In the genomic region with DNA sequence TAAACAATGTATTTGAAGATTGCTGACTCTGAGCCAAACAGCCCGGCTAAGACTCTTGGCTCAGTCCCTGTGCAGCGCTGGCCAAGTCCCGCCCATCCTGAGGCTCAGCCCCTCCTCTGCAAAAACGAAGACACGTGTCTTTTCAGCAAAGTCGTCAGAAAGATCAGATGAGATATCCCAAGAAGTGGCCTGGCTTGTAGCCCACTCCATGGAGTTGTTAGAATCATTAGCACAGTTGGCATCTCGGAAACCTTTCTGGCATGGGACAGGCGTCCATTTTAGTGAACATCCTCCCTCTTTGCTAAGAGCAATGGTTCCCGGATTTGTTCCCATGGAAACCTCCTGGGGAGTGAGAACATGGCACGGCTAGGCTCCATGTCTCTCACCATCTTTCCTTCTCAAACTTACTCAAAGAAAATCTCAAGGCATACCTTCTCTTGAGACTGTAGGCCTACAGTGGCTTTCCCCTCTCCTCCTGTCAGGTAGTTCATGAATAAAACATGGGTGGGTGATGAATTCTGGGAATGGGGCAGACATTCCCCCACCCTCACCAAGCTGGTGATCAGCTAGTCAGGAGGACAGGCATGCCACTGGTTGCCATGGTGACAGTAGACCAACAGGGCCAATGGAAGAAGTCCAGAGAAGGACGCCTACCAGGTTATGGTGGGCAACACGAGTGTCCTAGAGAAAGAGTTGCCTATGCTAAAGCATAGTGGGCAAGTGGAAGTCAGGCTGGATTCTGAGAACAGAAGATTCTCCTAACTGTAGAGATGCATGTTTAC, we compare ENCODE assay signal across 10 mouse cellular contexts. TPM values are rescaled to one million over a fixed set of nuclear protein-coding genes. Genes with fewer than 3 reads are reported as not detected.
A peak's percentile ranks its signal among the peaks of the same experiment; 100 is the strongest.
DNase-seq lines count a peak whose midpoint lies in the region; ATAC-seq and TF ChIP-seq lines count a peak whose summit lies in the region.
"Had no signal": no experiment of that assay in that cellular context is flagged by ENCODE, and none has a peak within 500 bp of the region (broad histone marks: within the 10 kb centered on the region; RNA-seq: fewer than 3 reads in every experiment).

No protein-coding gene starts in this region.

- DNase-seq in layer of hippocampus, adult 2 months (ENCODE audit: low spot score in 2 of 2): no peak
- DNase-seq in layer of hippocampus, adult 9-11 months: no peak
- DNase-seq in brain, embryonic 14.5 days (ENCODE audit: low read depth): peak; percentile 91
- DNase-seq in heart, postnatal 4 days: peak; percentile 75
- no peak for DNase-seq in urinary bladder, postnatal 14 days (ENCODE audit: low spot score)
- DNase-seq in layer of hippocampus, postnatal 14 days (ENCODE audit: low spot score in 2 of 2): no peak

- H3K4me1 ChIP-seq in lung, embryonic 16.5 days (replicated peaks; ENCODE audit: control insufficient read depth, insufficient read depth, low read length): peaks cover 67% of the 10 kb centered on the region

- no peak for TF ChIP-seq POLR2A in brain, embryonic 14.5 days (IDR thresholded peaks at IDR 0.05; ENCODE audit: borderline replicate concordance, extremely low read depth, insufficient read depth, insufficient read length, poor library complexity, severe bottlenecking)

- no peaks in the 10 kb centered on the region for H3K9me3 ChIP-seq in lung, embryonic 16.5 days (ENCODE audit: control insufficient read depth, low read length)
- H3K9me3 ChIP-seq: neural tube, embryonic 12.5 days had no signal

- H3K36me3 ChIP-seq in lung, embryonic 16.5 days (ENCODE audit: control insufficient read depth, insufficient read depth, low read length): no peaks in the 10 kb centered on the region
- H3K36me3 ChIP-seq: neural tube, embryonic 12.5 days had no signal

- peak; percentile 83 for ATAC-seq in lung, embryonic 16.5 days (ENCODE audit: low read depth)
- ATAC-seq in granulocyte monocyte progenitor cell, adult 5-6 weeks (replicated peaks; ENCODE audit: poor library complexity, severe bottlenecking): no peak

- H3K9ac ChIP-seq in lung, embryonic 16.5 days (ENCODE audit: low read length): no peak overlapping the region
- H3K9ac ChIP-seq: neural tube, embryonic 12.5 days had no signal

- no peaks in the 10 kb centered on the region for H3K27me3 ChIP-seq in lung, embryonic 16.5 days (ENCODE audit: control insufficient read depth, insufficient read depth, low read depth, low read length)
- H3K27me3 ChIP-seq: neural tube, embryonic 12.5 days had no signal

- peak overlapping the region; percentile 14; the same call in 1 of the 2 replicates for H3K4me3 ChIP-seq in layer of hippocampus, adult 2 months
- no peak overlapping the region for H3K4me3 ChIP-seq in lung, embryonic 16.5 days (ENCODE audit: low read length)
- H3K4me3 ChIP-seq: neural tube, embryonic 12.5 days had no signal

- H3K27ac ChIP-seq in layer of hippocampus, adult 2 months: no peak overlapping the region
- peak overlapping the region; percentile 36 for H3K27ac ChIP-seq in lung, embryonic 16.5 days (ENCODE audit: low read length)
- H3K27ac ChIP-seq: neural tube, embryonic 12.5 days had no signal

- WGBS in lung, embryonic 16.5 days: 30% methylated on average over 12 of the region's 12 CpGs

- TF ChIP-seq CTCF in layer of hippocampus, adult 2 months (conservative IDR thresholded peaks at IDR 0.05): no peak
- TF ChIP-seq CTCF in brain, embryonic 14.5 days (IDR thresholded peaks at IDR 0.05; ENCODE audit: borderline replicate concordance, extremely low read depth, insufficient read depth, insufficient read length): no peak

- peak overlapping the region; percentile 41 for H3K4me2 ChIP-seq in lung, embryonic 16.5 days (ENCODE audit: low read depth, low read length)
- H3K4me2 ChIP-seq: neural tube, embryonic 12.5 days had no signal

RNA-seq across cellular contexts. Expression of gene Tgfbi, which starts 11.3 kb away (rescaled TPM):
- 1 to 10 TPM; 3.1 to 3.8 TPM for total RNA-seq in layer of hippocampus, adult 2 months (2021)
- 4.1 and 7.0 TPM in 2 replicates for polyA plus RNA-seq in brain, embryonic 14.5 days (2012; rRNA removed)
- total RNA-seq in heart, postnatal 4 days (2021): 10 to 100 TPM; 20.0 to 24.1 TPM
- 175 and 183 TPM in 2 replicates for polyA plus RNA-seq in lung, embryonic 16.5 days (2015; fragmentation: Nextera tagmentation; extraction: Ambion mirVana)
- total RNA-seq in granulocyte monocyte progenitor cell, adult 5-6 weeks (2014; fragmentation: Nextera tagmentation): 10.1 and 15.3 TPM in 2 replicates
- total RNA-seq in granulocyte monocyte progenitor cell, adult 5-6 weeks (2017): 15.6 and 21.7 TPM in 2 replicates
- 1 to 10 TPM; 3.3 to 4.7 TPM for total RNA-seq in layer of hippocampus, postnatal 14 days (2021)

RNA-seq across cellular contexts. Expression of gene Lect2, which starts 49.7 kb away (rescaled TPM):
- total RNA-seq in layer of hippocampus, adult 2 months (2021): not detected
- 0.14 TPM in 1 of 2 replicates, not detected in the other for polyA plus RNA-seq in brain, embryonic 14.5 days (2012; rRNA removed)
- total RNA-seq in heart, postnatal 4 days (2021): not detected
- 0.70 TPM in 1 of 2 replicates, not detected in the other for polyA plus RNA-seq in lung, embryonic 16.5 days (2015; fragmentation: Nextera tagmentation; extraction: Ambion mirVana)
- total RNA-seq in granulocyte monocyte progenitor cell, adult 5-6 weeks (2014; fragmentation: Nextera tagmentation): not detected in 2 replicates
- total RNA-seq in granulocyte monocyte progenitor cell, adult 5-6 weeks (2017): not detected in 2 replicates
- total RNA-seq in layer of hippocampus, postnatal 14 days (2021): not detected
- polyA plus RNA-seq: heart, embryonic 14.5 days; neural tube, embryonic 12.5 days had no signal

Comparison
In these comparisons a context has a peak if more than half of its experiments do, and no peak if none do; other contexts are left out.
1. DNase-seq: peak in brain, embryonic 14.5 days (single experiment) and heart, postnatal 4 days (single experiment); none in layer of hippocampus, adult 2 months (0 of 2), layer of hippocampus, adult 9-11 months (single experiment), urinary bladder, postnatal 14 days (single experiment) and layer of hippocampus, postnatal 14 days (0 of 2).